Mouse (Mus musculus) neural tube, embryonic 12.5 days (tissue): ENCODE data around the gene Gli3. TPM values are rescaled to one million over a fixed set of nuclear protein-coding genes. Genes with fewer than 3 reads are reported as not detected.

Experiments
- ATAC-seq: fragments of 200-750 bp; cut with Nextera tagmentation; 2 replicates; pipeline ENCODE4 v1.8.0; 2017; ENCODE audit warnings: low read depth, mild to moderate bottlenecking, moderate TSS enrichment, moderate library complexity; ENCODE audit not compliant: low FRiP score
- H3K27ac ChIP-seq: fragments of 300-500 bp; sonication (generic); 2 replicates; pipeline ENCODE4 v1.5.1; 2016
- H3K27me3 ChIP-seq: fragments of 300-500 bp; sonication (generic); replicated peaks from 2 replicates; pipeline ENCODE4 v1.6.1; 2016; ENCODE audit warnings: mild to moderate bottlenecking
- H3K36me3 ChIP-seq: fragments of 300-500 bp; sonication (generic); 2 replicates; pipeline ENCODE4 v1.6.1; 2016; ENCODE audit warnings: mild to moderate bottlenecking
- H3K4me1 ChIP-seq: fragments of 300-500 bp; sonication (generic); 2 replicates; pipeline ENCODE4 v1.6.1; 2016
- H3K4me2 ChIP-seq: fragments of 300-500 bp; sonication (generic); replicated peaks from 2 replicates; pipeline ENCODE4 v1.6.1; 2016; ENCODE audit warnings: mild to moderate bottlenecking
- H3K4me3 ChIP-seq: fragments of 300-500 bp; sonication (generic); 2 replicates; pipeline ENCODE4 v1.5.1; 2016
- H3K9ac ChIP-seq: fragments of 300-500 bp; sonication (generic); 2 replicates; pipeline ENCODE4 v1.6.1; 2016; ENCODE audit warnings: mild to moderate bottlenecking
- H3K9me3 ChIP-seq: fragments of 300-500 bp; sonication (generic); 2 replicates; pipeline ENCODE4 v1.6.1; 2016; ENCODE audit warnings: mild to moderate bottlenecking
- WGBS: fragments of 180-500 bp; shearing (Covaris S2); methylation state at CpG from one replicate; pipeline ENCODE4 v1.1.7; 2016; 5-methylcytosine and 5-hydroxymethylcytosine counted together
- polyA plus RNA-seq: library from polyadenylated mRNA; unstranded; fragments of >200 nt; fragmentation: Nextera tagmentation; extraction: Ambion mirVana; gene quantifications from 2 replicates; pipeline ENCODE4 v1.2.1, GENCODE M21; 2016

Gene Gli3
- polyA plus RNA-seq, 1 experiment from 2014 or later, result 21.7 TPM

GRCm38 (mm10) chr13:15677106-15677760, 214.2 kb downstream of the Gli3 start:
- no peak for ATAC-seq
- H3K36me3 ChIP-seq, result no peaks in the 10 kb centered on the region; the same call in 1 of the 2 replicates
- H3K27ac ChIP-seq, result no peak overlapping the region
- H3K27me3 ChIP-seq, result no peaks in the 10 kb centered on the region
- no peak overlapping the region for H3K4me3 ChIP-seq
- H3K9me3 ChIP-seq, result no peaks in the 10 kb centered on the region
- WGBS, result 90% methylated on average over 4 of the region's 4 CpGs
- H3K9ac ChIP-seq, result no peak overlapping the region
- no peak overlapping the region for H3K4me2 ChIP-seq
- no peaks in the 10 kb centered on the region for H3K4me1 ChIP-seq

GRCm38 (mm10) chr13:15681530-15681929, 218.5 kb downstream of the Gli3 start:
- WGBS, result 93% methylated on average over 1 of the region's 1 CpGs
- ATAC-seq, result no peak
- Histone ChIP-seq H3K4me3 (no peak overlapping the region), H3K9me3 (no peaks in the 10 kb centered on the region), H3K27ac (no peak overlapping the region), H3K9ac (no peak overlapping the region), H3K36me3 (no peaks in the 10 kb centered on the region; the same call in 1 of the 2 replicates), H3K4me1 (no peaks in the 10 kb centered on the region), H3K4me2 (no peak overlapping the region), H3K27me3 (no peaks in the 10 kb centered on the region)

- 76% methylated on average over 1 of the region's 1 CpGs for whole genome bisulfite sequencing
- no peak overlapping the region for H3K27ac ChIP-seq
- H3K27me3 ChIP-seq, result no peaks in the 10 kb centered on the region
- no peaks in the 10 kb centered on the region; the same call in 1 of the 2 replicates for H3K36me3 ChIP-seq
- H3K9ac ChIP-seq, result no peak overlapping the region
- H3K4me2 ChIP-seq, result no peak overlapping the region
- ATAC-seq, result no peak
- no peak overlapping the region for H3K4me3 ChIP-seq
- no peaks in the 10 kb centered on the region for H3K4me1 ChIP-seq
- no peaks in the 10 kb centered on the region for H3K9me3 ChIP-seq
These were observed 220.0 kb downstream of the Gli3 start for GRCm38 (mm10) chr13:15683006-15683405.

- no peak for ATAC-seq
- H3K4me3 ChIP-seq, result no peak overlapping the region
These were observed 225.2 kb downstream of the Gli3 start for GRCm38 (mm10) chr13:15688074-15688825.

GRCm38 (mm10) chr13:15688826-15689501, 225.9 kb downstream of the Gli3 start:
- WGBS, result 92% methylated on average over 5 of the region's 5 CpGs
- Histone ChIP-seq H3K4me3 (no peak overlapping the region), H3K4me1 (no peaks in the 10 kb centered on the region), H3K4me2 (no peak overlapping the region), H3K27me3 (no peaks in the 10 kb centered on the region), H3K27ac (no peak overlapping the region), H3K36me3 (no peaks in the 10 kb centered on the region), H3K9ac (no peak overlapping the region), H3K9me3 (no peaks in the 10 kb centered on the region)
- no peak for ATAC-seq

More at GRCm38 (mm10) chr13:15688074-15688825, 225.2 kb downstream of the Gli3 start:
- Histone ChIP-seq H3K27me3 (no peaks in the 10 kb centered on the region), H3K4me2 (no peak overlapping the region), H3K9ac (no peak overlapping the region), H3K4me1 (no peaks in the 10 kb centered on the region), H3K9me3 (no peaks in the 10 kb centered on the region), H3K36me3 (no peaks in the 10 kb centered on the region), H3K27ac (no peak overlapping the region)
- 68% methylated on average over 6 of the region's 6 CpGs for WGBS

- H3K4me3 ChIP-seq, result no peak overlapping the region
- H3K9ac ChIP-seq, result no peak overlapping the region
- no peak for ATAC-seq
- no peaks in the 10 kb centered on the region for H3K36me3 ChIP-seq
- H3K27me3 ChIP-seq, result no peaks in the 10 kb centered on the region
- no peaks in the 10 kb centered on the region for H3K9me3 ChIP-seq
- WGBS, result 75% methylated on average over 5 of the region's 5 CpGs
- H3K27ac ChIP-seq, result no peak overlapping the region
- H3K4me1 ChIP-seq, result no peaks in the 10 kb centered on the region
- no peak overlapping the region for H3K4me2 ChIP-seq
These were observed 228.9 kb downstream of the Gli3 start for GRCm38 (mm10) chr13:15691751-15692464.

GRCm38 (mm10) chr13:15692465-15692809, 229.4 kb downstream of the Gli3 start:
- ATAC-seq, result no peak
- no peak overlapping the region for H3K27ac ChIP-seq
- no peaks in the 10 kb centered on the region for H3K36me3 ChIP-seq
- no peak overlapping the region for H3K4me3 ChIP-seq
- no peaks in the 10 kb centered on the region for H3K27me3 ChIP-seq
- no peak overlapping the region for H3K4me2 ChIP-seq
- no peaks in the 10 kb centered on the region for H3K9me3 ChIP-seq
- H3K9ac ChIP-seq, result no peak overlapping the region
- no peaks in the 10 kb centered on the region for H3K4me1 ChIP-seq

- no peak for ATAC-seq
- H3K9me3 ChIP-seq, result no peaks in the 10 kb centered on the region
- H3K36me3 ChIP-seq, result no peaks in the 10 kb centered on the region
- H3K27me3 ChIP-seq, result no peaks in the 10 kb centered on the region
- WGBS, result 88% methylated on average over 4 of the region's 4 CpGs
- no peaks in the 10 kb centered on the region for H3K4me1 ChIP-seq
- no peak overlapping the region for H3K4me3 ChIP-seq
- H3K27ac ChIP-seq, result no peak overlapping the region
- no peak overlapping the region for H3K9ac ChIP-seq
- no peak overlapping the region for H3K4me2 ChIP-seq
These were observed 235.2 kb downstream of the Gli3 start for GRCm38 (mm10) chr13:15698284-15698683.

GRCm38 (mm10) chr13:15699116-15699515, 236.1 kb downstream of the Gli3 start:
- WGBS, result 90% methylated on average over 6 of the region's 6 CpGs
- H3K4me1 ChIP-seq, result no peaks in the 10 kb centered on the region
- no peak overlapping the region for H3K4me2 ChIP-seq
- H3K9ac ChIP-seq, result no peak overlapping the region
- H3K36me3 ChIP-seq, result no peaks in the 10 kb centered on the region
- H3K4me3 ChIP-seq, result no peak overlapping the region
- no peak for ATAC-seq
- no peak overlapping the region for H3K27ac ChIP-seq
- H3K27me3 ChIP-seq, result no peaks in the 10 kb centered on the region
- no peaks in the 10 kb centered on the region for H3K9me3 ChIP-seq

GRCm38 (mm10) chr13:15704669-15705068, 241.6 kb downstream of the Gli3 start:
- H3K4me3 ChIP-seq, result no peak overlapping the region
- H3K27me3 ChIP-seq, result no peaks in the 10 kb centered on the region
- H3K9me3 ChIP-seq, result no peaks in the 10 kb centered on the region
- 78% methylated on average over 8 of the region's 8 CpGs for WGBS
- no peaks in the 10 kb centered on the region for H3K36me3 ChIP-seq
- peaks cover 12% of the 10 kb centered on the region; the same call in 1 of the 2 replicates for H3K4me1 ChIP-seq
- no peak overlapping the region for H3K27ac ChIP-seq
- no peak overlapping the region for H3K4me2 ChIP-seq
- ATAC-seq, result no peak
- H3K9ac ChIP-seq, result no peak overlapping the region

- WGBS, result 41% methylated on average over 4 of the region's 4 CpGs
- no peak for ATAC-seq
- H3K9me3 ChIP-seq, result no peaks in the 10 kb centered on the region
- H3K9ac ChIP-seq, result no peak overlapping the region
- H3K4me2 ChIP-seq, result no peak overlapping the region
- no peak overlapping the region for H3K4me3 ChIP-seq
- peaks cover 12% of the 10 kb centered on the region; the same call in 1 of the 2 replicates for H3K4me1 ChIP-seq
- no peaks in the 10 kb centered on the region for H3K36me3 ChIP-seq
- H3K27me3 ChIP-seq, result no peaks in the 10 kb centered on the region
- H3K27ac ChIP-seq, result no peak overlapping the region
These were observed 244.4 kb downstream of the Gli3 start for GRCm38 (mm10) chr13:15707481-15707881.

GRCm38 (mm10) chr13:15713486-15713885, 250.5 kb downstream of the Gli3 start:
- no peak for ATAC-seq
- H3K9me3 ChIP-seq, result no peaks in the 10 kb centered on the region
- no peak overlapping the region for H3K4me2 ChIP-seq
- H3K4me3 ChIP-seq, result no peak overlapping the region
- no peak overlapping the region for H3K27ac ChIP-seq
- H3K4me1 ChIP-seq, result peaks cover 15% of the 10 kb centered on the region; the same call in 1 of the 2 replicates
- no peaks in the 10 kb centered on the region for H3K36me3 ChIP-seq
- H3K9ac ChIP-seq, result no peak overlapping the region
- no peaks in the 10 kb centered on the region for H3K27me3 ChIP-seq
- WGBS, result 85% methylated on average over 7 of the region's 7 CpGs
